Mouse (Mus musculus) T-cell, adult 66 days (primary cell): ENCODE data around the gene 1110059G10Rik. TPM values are rescaled to one million over a fixed set of nuclear protein-coding genes. Genes with fewer than 3 reads are reported as not detected.

Experiments used
- total RNA-seq, 2 experiments: library from RNA; stranded (reverse); gene quantifications; 3 replicates in 1 of 2; 4 replicates in 1 of 2; pipeline ENCODE4 v1.2.4; 2023

1110059G10Rik gene
- 10 to 100 TPM; 42.5 to 43.6 TPM for total RNA-seq

GRCm38 (mm10) chr9:122950643-122951475 is at the start of gene 1110059G10Rik, which contains the start of gene Kif15:
Gene 1110059G10Rik, minus strand, starts transcription at chr9:122951000.
Gene Kif15, plus strand, starts transcription at chr9:122951046.

DNA sequence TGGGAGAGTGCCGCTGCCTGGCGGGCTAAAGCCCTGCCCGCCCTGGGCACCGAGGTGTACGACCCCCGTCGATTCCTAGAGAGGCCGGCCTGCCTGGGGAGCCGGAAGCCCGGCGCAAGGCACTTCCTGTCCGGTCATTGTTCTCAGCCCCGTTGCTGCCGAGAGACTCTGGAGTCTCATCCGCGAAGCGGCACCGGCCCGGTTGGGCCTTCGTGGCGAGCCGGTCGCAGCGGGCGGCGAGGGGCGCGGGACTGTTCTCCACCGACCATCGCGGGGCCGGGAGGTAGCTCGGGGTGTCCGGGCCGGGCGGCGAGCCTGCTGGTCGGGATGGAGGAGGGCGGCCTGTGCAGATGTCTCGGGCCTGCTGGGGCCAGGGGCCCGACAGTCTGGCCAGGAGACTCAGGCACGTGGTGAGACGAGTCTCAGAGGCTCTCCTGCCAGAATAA is 27.8 kb downstream of the 1110059G10Rik start, which contains the start of gene Zfp105:
Gene Zfp105 (plus strand): TSS at position 137 of the 446 bp plus-strand sequence.

Other genes starting within 250 kb of the 1110059G10Rik start
- gene Topaz1, start 203.7 kb downstream of the 1110059G10Rik start, total RNA-seq = not detected
- 10 to 100 TPM; 15.2 to 19.0 TPM for gene Tcaim, start 145.5 kb downstream of the 1110059G10Rik start, total RNA-seq
- not detected for gene Gm35549, start 107.0 kb downstream of the 1110059G10Rik start, total RNA-seq
- 100 to 1,000 TPM; 136 to 137 TPM for gene Zfp445, start 85.0 kb downstream of the 1110059G10Rik start, total RNA-seq
- 1 to 10 TPM; 5.2 to 6.1 TPM for gene Zkscan7, start 65.3 kb downstream of the 1110059G10Rik start, total RNA-seq
- not detected for gene Zfp105, start 27.9 kb downstream of the 1110059G10Rik start, total RNA-seq
- 10 to 100 TPM in 1 of 2 experiments, 1 to 10 TPM in 1; 2.3 to 10.9 TPM for gene Kif15, start within 50 bp of the 1110059G10Rik start, total RNA-seq
- 10 to 100 TPM; 17.7 to 21.4 TPM for gene Tmem42, start 70.3 kb upstream of the 1110059G10Rik start, total RNA-seq
- gene Tgm4, start 83.7 kb upstream of the 1110059G10Rik start, total RNA-seq = 1 to 10 TPM in 1 of 2 experiments, under 1 TPM in 1; 0.96 to 4.1 TPM
- 10 to 100 TPM; 56.6 to 57.0 TPM for gene Zdhhc3, start 162.2 kb upstream of the 1110059G10Rik start, total RNA-seq
- gene Exosc7, start 162.2 kb upstream of the 1110059G10Rik start, total RNA-seq = 10 to 100 TPM; 50.1 to 62.1 TPM
- gene Clec3b, start 199.9 kb upstream of the 1110059G10Rik start, total RNA-seq = 1 to 10 TPM in 1 of 2 experiments, not detected in 1; 1.2 TPM